Mouse (Mus musculus) forebrain, embryonic 15.5 days (tissue): ENCODE measurements around the gene Gm20865. TPM values are rescaled to one million over a fixed set of nuclear protein-coding genes. Genes with fewer than 3 reads are reported as not detected.
"Not testable (repeated sequence)": the region's sequence is repeated elsewhere in the genome, so short reads cannot be mapped to it uniquely, and the experiment has no call there.

Experiments used
- ATAC-seq: fragments of 200-750 bp; cut with Nextera tagmentation; replicated peaks from 2 replicates; pipeline ENCODE4 v1.8.0; 2017; ENCODE audit warnings: mild to moderate bottlenecking, moderate TSS enrichment, moderate library complexity
- H3K27ac ChIP-seq: fragments of 300-500 bp; sonication (generic); replicated peaks from 2 replicates; pipeline ENCODE4 v1.5.1; 2015; ENCODE audit warnings: mild to moderate bottlenecking, inconsistent platforms
- H3K27me3 ChIP-seq: fragments of 300-500 bp; sonication (generic); 2 replicates; pipeline ENCODE4 v1.6.1; 2015; ENCODE audit warnings: inconsistent platforms
- H3K36me3 ChIP-seq: fragments of 300-500 bp; sonication (generic); 2 replicates; pipeline ENCODE4 v1.6.1; 2015; ENCODE audit warnings: mild to moderate bottlenecking, inconsistent platforms
- H3K4me1 ChIP-seq: fragments of 300-500 bp; sonication (generic); 2 replicates; pipeline ENCODE4 v1.6.1; 2015; ENCODE audit warnings: inconsistent platforms
- H3K4me2 ChIP-seq: fragments of 300-500 bp; sonication (generic); replicated peaks from 2 replicates; pipeline ENCODE4 v1.6.1; 2015; ENCODE audit warnings: mild to moderate bottlenecking, inconsistent platforms
- H3K4me3 ChIP-seq: fragments of 300-500 bp; sonication (generic); 2 replicates; pipeline ENCODE4 v1.5.1; 2015; ENCODE audit warnings: mild to moderate bottlenecking, inconsistent platforms
- H3K9ac ChIP-seq: fragments of 300-500 bp; sonication (generic); replicated peaks from 2 replicates; pipeline ENCODE4 v1.6.1; 2015; ENCODE audit warnings: mild to moderate bottlenecking, inconsistent platforms
- H3K9me3 ChIP-seq: fragments of 300-500 bp; sonication (generic); 2 replicates; pipeline ENCODE4 v1.6.1; 2016; ENCODE audit warnings: inconsistent platforms
- WGBS: fragments of 180-500 bp; shearing (Covaris S2); methylation state at CpG from one replicate; pipeline ENCODE4 v1.1.7; 2015; ENCODE audit warnings: mixed read lengths; 5-methylcytosine and 5-hydroxymethylcytosine counted together
- polyA plus RNA-seq: library from polyadenylated mRNA; unstranded; fragments of >200 nt; fragmentation: Nextera tagmentation; extraction: Ambion mirVana; gene quantifications from 2 replicates; pipeline ENCODE4 v1.2.1, GENCODE M21; 2015

Gene Gm20865
- not detected in 2 replicates for polyA plus RNA-seq

- H3K27me3 ChIP-seq, H3K27ac ChIP-seq, H3K9ac ChIP-seq, H3K4me3 ChIP-seq, ATAC-seq, H3K4me1 ChIP-seq, H3K4me2 ChIP-seq, H3K9me3 ChIP-seq, H3K36me3 ChIP-seq: not testable (repeated sequence)
- no CpG with 5 or more reads among the region's 3 CpGs for WGBS
Measured at GRCm38 (mm10) chrY:21241275-21241674, at the start of gene Gm20865. Gene Gm20865 (plus strand): TSS chrY:21241575.

Other genes with a start within 250 kb of the Gm20865 start
- gene Gm29866, start 247.9 kb upstream of the Gm20865 start, polyA plus RNA-seq = not detected in 2 replicates
- not detected in 2 replicates for gene Gm20909, start 77.0 kb upstream of the Gm20865 start, polyA plus RNA-seq